Mouse (Mus musculus) heart, embryonic 15.5 days (tissue): ENCODE data around the gene Pramef12. TPM values are rescaled to one million over a fixed set of nuclear protein-coding genes. Genes with fewer than 3 reads are reported as not detected.

Experiments used
- ATAC-seq: fragments of 200-750 bp; cut with Nextera tagmentation; replicated peaks from 2 replicates; pipeline ENCODE4 v1.8.0; 2017; ENCODE audit warnings: low read depth, moderate TSS enrichment; ENCODE audit not compliant: insufficient number of reproducible peaks, insufficient read depth, low FRiP score
- H3K27ac ChIP-seq: fragments of 300-500 bp; sonication (generic); 2 replicates; pipeline ENCODE4 v1.5.1; 2015; ENCODE audit warnings: mild to moderate bottlenecking, inconsistent platforms
- H3K27me3 ChIP-seq: fragments of 300-500 bp; sonication (generic); 2 replicates; pipeline ENCODE4 v1.6.1; 2015; ENCODE audit warnings: inconsistent platforms
- H3K36me3 ChIP-seq: fragments of 300-500 bp; sonication (generic); 2 replicates; pipeline ENCODE4 v1.6.1; 2015; ENCODE audit warnings: mild to moderate bottlenecking, inconsistent platforms
- H3K4me1 ChIP-seq: fragments of 300-500 bp; sonication (generic); replicated peaks from 2 replicates; pipeline ENCODE4 v1.6.1; 2015; ENCODE audit warnings: inconsistent platforms
- H3K4me2 ChIP-seq: fragments of 300-500 bp; sonication (generic); 2 replicates; pipeline ENCODE4 v1.6.1; 2015; ENCODE audit warnings: inconsistent platforms, mild to moderate bottlenecking, moderate library complexity
- H3K4me3 ChIP-seq: fragments of 300-500 bp; sonication (generic); 2 replicates; pipeline ENCODE4 v1.5.1; 2015; ENCODE audit warnings: mild to moderate bottlenecking, inconsistent platforms
- H3K9ac ChIP-seq: fragments of 300-500 bp; sonication (generic); 2 replicates; pipeline ENCODE4 v1.6.1; 2015; ENCODE audit warnings: mild to moderate bottlenecking, inconsistent platforms
- H3K9me3 ChIP-seq: fragments of 300-500 bp; sonication (generic); replicated peaks from 2 replicates; pipeline ENCODE4 v1.6.1; 2016; ENCODE audit warnings: inconsistent platforms
- WGBS: fragments of 180-500 bp; shearing (Covaris S2); methylation state at CpG from one replicate; pipeline ENCODE4 v1.1.7; 2015; ENCODE audit warnings: mixed read lengths; 5-methylcytosine and 5-hydroxymethylcytosine counted together
- polyA plus RNA-seq: library from polyadenylated mRNA; unstranded; fragments of >200 nt; fragmentation: Nextera tagmentation; extraction: Ambion mirVana; gene quantifications from 2 replicates; pipeline ENCODE4 v1.2.1, GENCODE M21; 2015

Gene Pramef12
- polyA plus RNA-seq = 0.16 TPM in 1 of 2 replicates, not detected in the other

- H3K27ac ChIP-seq = no peak within 1 kb of the TSS
- H3K4me3 ChIP-seq = no peak within 1 kb of the TSS
- H3K9me3 ChIP-seq = no peaks in the 10 kb centered on the region
- no peak within 1 kb of the TSS for H3K4me2 ChIP-seq
- no peak for ATAC-seq
- no peak within 1 kb of the TSS for H3K9ac ChIP-seq
- 66% methylated on average over 9 of the region's 9 CpGs for WGBS
- H3K36me3 ChIP-seq = no peaks in the 10 kb centered on the region
- peaks cover 9% of the 10 kb centered on the region for H3K4me1 ChIP-seq
- H3K27me3 ChIP-seq = no peaks in the 10 kb centered on the region
These were observed at the start of gene Pramef12 for GRCm38 (mm10) chr4:144408290-144408689. TSS of gene Pramef12 (minus strand) at chr4:144408464.

GRCm38 (mm10) chr4:144453217-144453616 is 45.0 kb upstream of the Pramef12 start, which contains the start of gene Gm9944:
TSS of gene Gm9944 (minus strand) at chr4:144453317.
- Histone ChIP-seq H3K4me1 (no peaks in the 10 kb centered on the region), H3K36me3 (no peaks in the 10 kb centered on the region), H3K4me3 (no peak within 1 kb of the TSS), H3K9me3 (no peaks in the 10 kb centered on the region), H3K9ac (no peak within 1 kb of the TSS), H3K27me3 (no peaks in the 10 kb centered on the region), H3K4me2 (no peak within 1 kb of the TSS), H3K27ac (no peak within 1 kb of the TSS)
- 66% methylated on average over 2 of the region's 2 CpGs for WGBS
- no peak for ATAC-seq

- Histone ChIP-seq H3K4me2 (no peak overlapping the region), H3K4me1 (no peaks in the 10 kb centered on the region), H3K4me3 (no peak overlapping the region), H3K9ac (no peak overlapping the region), H3K36me3 (no peaks in the 10 kb centered on the region), H3K9me3 (no peaks in the 10 kb centered on the region), H3K27ac (no peak overlapping the region), H3K27me3 (no peaks in the 10 kb centered on the region)
- WGBS = 66% methylated on average over 2 of the region's 2 CpGs
- ATAC-seq = no peak
These were observed 40.3 kb upstream of the Pramef12 start for GRCm38 (mm10) chr4:144448546-144448945.

- no peak overlapping the region for H3K9ac ChIP-seq
- H3K4me3 ChIP-seq = no peak overlapping the region
- no peaks in the 10 kb centered on the region for H3K27me3 ChIP-seq
- H3K4me1 ChIP-seq = no peaks in the 10 kb centered on the region
- no peaks in the 10 kb centered on the region for H3K36me3 ChIP-seq
- H3K4me2 ChIP-seq = no peak overlapping the region
- 69% methylated on average over 1 of the region's 1 CpGs for WGBS
- no peak for ATAC-seq
- H3K9me3 ChIP-seq = no peaks in the 10 kb centered on the region
- no peak overlapping the region for H3K27ac ChIP-seq
These were observed 33.3 kb upstream of the Pramef12 start for GRCm38 (mm10) chr4:144441582-144441981.

GRCm38 (mm10) chr4:144441095-144441494 is 32.8 kb upstream of the Pramef12 start:
- Histone ChIP-seq H3K4me3 (no peak overlapping the region), H3K4me2 (no peak overlapping the region), H3K9ac (no peak overlapping the region), H3K27ac (no peak overlapping the region), H3K9me3 (no peaks in the 10 kb centered on the region), H3K4me1 (no peaks in the 10 kb centered on the region), H3K27me3 (no peaks in the 10 kb centered on the region), H3K36me3 (no peaks in the 10 kb centered on the region)
- no peak for ATAC-seq
- WGBS = 81% methylated on average over 4 of the region's 4 CpGs

DNA sequence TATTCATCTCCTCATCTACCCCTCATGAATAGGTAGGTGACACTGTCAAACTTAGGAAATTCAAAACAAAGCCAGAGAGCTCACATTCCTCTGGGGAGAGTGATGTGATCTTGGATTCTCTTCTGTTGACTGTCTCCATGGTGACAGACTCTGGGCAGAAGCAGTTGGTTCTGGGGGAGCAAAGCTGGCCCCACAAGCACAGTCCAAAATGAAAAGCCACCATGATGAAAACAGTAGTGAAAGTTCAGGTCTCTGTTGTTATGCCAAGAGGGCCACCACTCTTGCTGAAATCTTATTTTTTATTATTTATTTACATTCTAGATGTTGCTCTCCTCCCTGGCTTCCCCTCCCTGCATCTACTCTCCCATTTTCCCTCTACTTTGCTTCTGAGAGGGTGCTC is 30.4 kb upstream of the Pramef12 start, which contains the start of gene 1700012P22Rik:
Gene 1700012P22Rik, minus strand, starts transcription at position 101 of the 400 bp plus-strand sequence.
- no peaks in the 10 kb centered on the region for H3K9me3 ChIP-seq
- H3K4me1 ChIP-seq = no peaks in the 10 kb centered on the region
- H3K9ac ChIP-seq = no peak within 1 kb of the TSS
- H3K4me2 ChIP-seq = no peak within 1 kb of the TSS
- H3K27me3 ChIP-seq = no peaks in the 10 kb centered on the region
- H3K4me3 ChIP-seq = no peak within 1 kb of the TSS
- no peak for ATAC-seq
- no peaks in the 10 kb centered on the region for H3K36me3 ChIP-seq
- no peak within 1 kb of the TSS for H3K27ac ChIP-seq

DNA sequence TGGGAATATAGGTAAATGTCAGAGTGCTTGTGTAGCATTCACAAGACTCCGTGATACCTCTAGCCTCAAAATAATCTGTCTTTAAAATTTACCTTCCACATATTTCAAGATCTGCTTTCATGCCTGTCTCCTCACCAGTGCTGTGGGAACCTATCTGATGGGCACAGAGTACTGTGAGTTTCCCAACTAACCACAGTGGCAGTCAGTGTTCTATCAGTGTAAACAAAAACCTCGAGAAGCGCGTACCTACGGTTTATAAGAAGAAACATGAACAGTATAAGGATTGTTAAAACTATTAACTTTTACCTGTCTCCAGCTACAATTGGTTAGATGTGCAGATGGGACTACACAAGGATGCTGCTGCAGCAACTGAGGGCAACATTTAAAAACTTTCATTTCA is 25.0 kb upstream of the Pramef12 start:
- Histone ChIP-seq H3K4me2 (no peak overlapping the region), H3K9me3 (no peaks in the 10 kb centered on the region), H3K9ac (no peak overlapping the region), H3K36me3 (no peaks in the 10 kb centered on the region), H3K27ac (no peak overlapping the region), H3K4me3 (no peak overlapping the region), H3K27me3 (no peaks in the 10 kb centered on the region), H3K4me1 (no peaks in the 10 kb centered on the region)
- 85% methylated on average over 5 of the region's 5 CpGs for WGBS
- no peak for ATAC-seq

GRCm38 (mm10) chr4:144430723-144431122 is 22.5 kb upstream of the Pramef12 start:
- ATAC-seq = no peak
- Histone ChIP-seq H3K9ac (no peak overlapping the region), H3K9me3 (no peaks in the 10 kb centered on the region), H3K4me2 (no peak overlapping the region), H3K4me1 (no peaks in the 10 kb centered on the region), H3K36me3 (no peaks in the 10 kb centered on the region), H3K27ac (no peak overlapping the region), H3K27me3 (no peaks in the 10 kb centered on the region), H3K4me3 (no peak overlapping the region)
- WGBS = 75% methylated on average over 2 of the region's 2 CpGs

DNA sequence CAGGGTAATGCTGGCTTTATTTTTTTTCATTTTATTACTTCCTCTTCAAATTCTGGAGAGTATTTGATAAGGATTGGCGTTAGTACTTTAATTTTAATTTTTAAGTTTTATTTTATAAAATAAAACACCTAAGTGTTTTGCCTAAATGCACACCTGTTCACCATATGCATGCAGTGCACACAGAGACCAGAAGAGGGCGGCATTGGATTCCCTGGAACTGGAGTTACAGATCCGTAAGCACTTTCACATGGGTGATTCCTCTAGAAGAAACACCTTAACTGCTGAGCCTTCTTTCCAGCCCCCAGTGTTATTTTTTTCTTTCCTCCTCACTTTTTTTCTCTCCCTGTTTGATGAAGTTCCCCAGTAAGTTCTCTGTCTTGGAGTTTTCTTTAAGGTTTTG is 20.6 kb upstream of the Pramef12 start:
- H3K4me1 ChIP-seq = no peaks in the 10 kb centered on the region
- no peaks in the 10 kb centered on the region for H3K36me3 ChIP-seq
- H3K9ac ChIP-seq = no peak overlapping the region
- no peaks in the 10 kb centered on the region for H3K27me3 ChIP-seq
- no peak overlapping the region for H3K4me3 ChIP-seq
- H3K27ac ChIP-seq = no peak overlapping the region
- no peak for ATAC-seq
- H3K4me2 ChIP-seq = no peak overlapping the region
- WGBS = 22% methylated on average over 3 of the region's 3 CpGs
- H3K9me3 ChIP-seq = no peaks in the 10 kb centered on the region

- Histone ChIP-seq H3K27ac (no peak overlapping the region), H3K27me3 (no peaks in the 10 kb centered on the region), H3K4me2 (no peak overlapping the region), H3K36me3 (no peaks in the 10 kb centered on the region), H3K4me3 (no peak overlapping the region), H3K9ac (no peak overlapping the region), H3K4me1 (no peaks in the 10 kb centered on the region), H3K9me3 (no peaks in the 10 kb centered on the region)
- whole genome bisulfite sequencing = 66% methylated on average over 5 of the region's 5 CpGs
- no peak for ATAC-seq
These were observed 16.3 kb upstream of the Pramef12 start for GRCm38 (mm10) chr4:144424590-144424989.

DNA sequence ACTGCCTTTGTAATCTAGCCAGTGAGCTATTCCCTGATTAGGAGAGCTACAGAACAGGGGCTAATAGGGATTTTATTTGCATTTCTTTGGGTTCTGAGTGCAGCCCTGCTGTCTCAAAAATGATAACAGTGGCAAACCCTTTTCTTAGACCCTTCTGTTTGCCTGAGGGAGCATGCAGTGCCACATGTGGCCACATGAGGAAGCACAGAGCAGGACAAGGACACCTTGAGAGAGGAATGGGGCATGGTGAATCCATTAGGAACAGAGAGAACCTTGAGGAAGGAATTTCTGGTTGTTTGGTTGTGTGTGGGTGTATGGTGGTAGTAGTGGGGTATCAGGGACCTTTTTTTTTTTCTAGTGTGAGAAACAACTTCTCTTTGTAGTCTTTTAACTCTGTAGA is 12.4 kb upstream of the Pramef12 start:
- H3K4me3 ChIP-seq = no peak overlapping the region
- no peaks in the 10 kb centered on the region for H3K4me1 ChIP-seq
- H3K9me3 ChIP-seq = no peaks in the 10 kb centered on the region
- no peak for ATAC-seq
- H3K36me3 ChIP-seq = no peaks in the 10 kb centered on the region
- H3K27ac ChIP-seq = no peak overlapping the region
- no peaks in the 10 kb centered on the region for H3K27me3 ChIP-seq
- no peak overlapping the region for H3K4me2 ChIP-seq
- no peak overlapping the region for H3K9ac ChIP-seq

DNA sequence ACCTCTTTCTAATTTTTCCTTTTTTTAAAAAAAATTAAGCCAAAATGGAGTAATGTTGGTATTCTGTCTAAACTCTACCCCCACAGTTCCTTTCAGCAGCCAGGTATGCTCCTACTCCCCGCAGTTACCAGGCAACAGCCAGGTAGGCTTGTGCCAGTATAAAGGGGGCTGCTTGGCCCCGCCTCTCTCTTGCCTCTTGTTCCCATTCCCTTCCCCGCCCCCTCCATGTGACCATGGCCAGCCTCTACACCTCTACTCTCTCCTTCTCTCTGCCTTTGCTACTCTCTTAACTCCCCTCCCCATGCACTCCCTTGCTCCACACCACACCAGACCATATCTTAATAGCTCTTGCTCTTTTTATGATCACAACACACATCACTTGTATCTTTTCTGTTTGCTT is 2.0 kb downstream of the Pramef12 start:
- no peak overlapping the region for H3K9ac ChIP-seq
- no peak for ATAC-seq
- H3K36me3 ChIP-seq = no peaks in the 10 kb centered on the region
- 72% methylated on average over 3 of the region's 3 CpGs for WGBS
- H3K27ac ChIP-seq = no peak overlapping the region
- no peak overlapping the region for H3K4me2 ChIP-seq
- no peaks in the 10 kb centered on the region for H3K27me3 ChIP-seq
- no peaks in the 10 kb centered on the region for H3K9me3 ChIP-seq
- peaks cover 9% of the 10 kb centered on the region for H3K4me1 ChIP-seq
- H3K4me3 ChIP-seq = no peak overlapping the region
